Mouse (Mus musculus) midbrain, embryonic 15.5 days (tissue): ENCODE measurements at regions not wholly inside any gene's neighbourhood (a gene's known extent, or its start where the extent isn't known, plus 50 kb on each side); places are given as distances from the start of the nearest gene placed in this dataset.
A peak's percentile ranks its signal among the peaks of the same experiment; 100 is the strongest.

Experiments used
- ATAC-seq: fragments of 200-750 bp; cut with Nextera tagmentation; replicated peaks from 2 replicates; pipeline ENCODE4 v1.8.0; 2017; ENCODE audit warnings: moderate TSS enrichment
- H3K27ac ChIP-seq: fragments of 300-500 bp; sonication (generic); 2 replicates; pipeline ENCODE4 v1.5.1; 2015; ENCODE audit warnings: mild to moderate bottlenecking, inconsistent platforms
- H3K27me3 ChIP-seq: fragments of 300-500 bp; sonication (generic); replicated peaks from 2 replicates; pipeline ENCODE4 v1.6.1; 2015; ENCODE audit warnings: inconsistent platforms
- H3K36me3 ChIP-seq: fragments of 300-500 bp; sonication (generic); replicated peaks from 2 replicates; pipeline ENCODE4 v1.6.1; 2015; ENCODE audit warnings: inconsistent platforms
- H3K4me1 ChIP-seq: fragments of 300-500 bp; sonication (generic); 2 replicates; pipeline ENCODE4 v1.6.1; 2015; ENCODE audit warnings: inconsistent platforms
- H3K4me2 ChIP-seq: fragments of 300-500 bp; sonication (generic); 2 replicates; pipeline ENCODE4 v1.6.1; 2015; ENCODE audit warnings: inconsistent platforms, mild to moderate bottlenecking, moderate library complexity
- H3K4me3 ChIP-seq: fragments of 300-500 bp; sonication (generic); 2 replicates; pipeline ENCODE4 v1.5.1; 2015; ENCODE audit warnings: mild to moderate bottlenecking, inconsistent platforms
- H3K9ac ChIP-seq: fragments of 300-500 bp; sonication (generic); 2 replicates; pipeline ENCODE4 v1.6.1; 2015; ENCODE audit warnings: mild to moderate bottlenecking, inconsistent platforms
- H3K9me3 ChIP-seq: fragments of 300-500 bp; sonication (generic); 2 replicates; pipeline ENCODE4 v1.6.1; 2016; ENCODE audit warnings: inconsistent platforms
- WGBS: fragments of 180-500 bp; shearing (Covaris S2); methylation state at CpG from one replicate; pipeline ENCODE4 v1.1.7; 2015; ENCODE audit warnings: mixed read lengths; 5-methylcytosine and 5-hydroxymethylcytosine counted together

DNA sequence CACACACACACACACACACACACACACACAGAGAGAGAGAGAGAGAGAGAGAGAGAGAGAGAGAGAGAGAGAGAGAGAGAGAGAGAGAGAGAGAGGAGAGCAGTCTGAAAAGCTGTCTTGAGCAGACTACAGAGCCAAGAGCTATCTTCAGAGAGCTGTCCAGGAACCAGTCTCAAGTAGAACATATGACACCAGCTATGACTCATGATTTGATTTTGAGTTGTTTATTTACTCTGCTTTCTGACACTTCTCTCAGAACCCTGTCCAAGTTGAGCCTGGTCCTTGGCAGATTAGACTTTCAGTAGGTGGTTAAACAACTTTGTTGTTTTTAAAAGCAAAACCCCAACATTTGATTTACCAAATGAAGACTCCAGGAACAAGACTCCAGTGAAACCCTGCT is 420.8 kb upstream of the Lcorl start:
- H3K4me1 ChIP-seq = no peaks in the 10 kb centered on the region
- H3K9me3 ChIP-seq = no peaks in the 10 kb centered on the region
- no peak overlapping the region for H3K4me3 ChIP-seq
- no peak overlapping the region for H3K9ac ChIP-seq
- ATAC-seq = no peak
- no peaks in the 10 kb centered on the region for H3K27me3 ChIP-seq
- H3K27ac ChIP-seq = no peak overlapping the region
- H3K36me3 ChIP-seq = no peaks in the 10 kb centered on the region
- no peak overlapping the region for H3K4me2 ChIP-seq

DNA sequence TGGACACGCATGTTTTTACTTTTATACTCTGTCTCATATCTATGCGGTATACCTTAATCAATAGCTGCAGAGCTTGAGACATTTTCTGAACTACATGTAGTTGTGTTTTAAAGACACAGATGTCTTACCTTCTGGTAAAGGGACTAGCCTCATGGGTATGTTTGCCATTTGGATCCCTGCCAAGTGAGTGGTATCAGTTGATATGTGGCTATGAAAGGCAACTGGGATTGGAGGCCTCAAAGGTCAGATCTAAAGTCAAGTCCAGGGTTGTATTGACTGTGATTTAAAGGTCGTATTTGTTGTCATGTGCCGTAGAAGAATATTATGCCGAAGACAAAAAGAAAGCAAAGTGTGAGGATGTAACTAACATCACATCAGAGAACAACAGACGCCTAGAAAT is 399.3 kb upstream of the Lcorl start:
- H3K27me3 ChIP-seq = no peaks in the 10 kb centered on the region
- no peak overlapping the region for H3K4me3 ChIP-seq
- H3K9me3 ChIP-seq = no peaks in the 10 kb centered on the region
- no peak overlapping the region for H3K4me2 ChIP-seq
- H3K27ac ChIP-seq = no peak overlapping the region
- WGBS = 88% methylated on average over 6 of the region's 6 CpGs
- no peak for ATAC-seq
- H3K9ac ChIP-seq = no peak overlapping the region
- H3K4me1 ChIP-seq = no peaks in the 10 kb centered on the region
- H3K36me3 ChIP-seq = no peaks in the 10 kb centered on the region

DNA sequence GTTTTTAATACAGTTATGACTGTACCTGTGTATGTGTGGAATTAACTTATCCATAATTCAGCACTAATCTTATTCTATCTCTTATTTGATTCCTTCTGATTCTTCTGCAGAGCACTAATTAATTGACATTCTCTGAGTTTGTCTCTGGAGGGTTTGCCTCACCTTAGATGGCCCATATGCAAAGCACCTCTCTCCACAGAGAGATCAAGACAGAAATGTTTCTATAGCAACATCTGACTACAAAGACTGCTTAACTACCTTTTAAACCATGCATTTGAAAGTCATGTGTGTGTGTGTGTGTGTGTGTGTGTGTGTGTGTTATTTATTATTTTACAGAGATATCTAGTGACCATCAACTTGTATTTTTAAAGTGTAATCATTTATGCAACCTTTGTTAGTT is 396.5 kb upstream of the Lcorl start:
- Histone ChIP-seq H3K4me3 (no peak overlapping the region), H3K9ac (no peak overlapping the region), H3K27me3 (no peaks in the 10 kb centered on the region), H3K4me1 (no peaks in the 10 kb centered on the region), H3K27ac (no peak overlapping the region), H3K36me3 (no peaks in the 10 kb centered on the region), H3K9me3 (no peaks in the 10 kb centered on the region), H3K4me2 (no peak overlapping the region)
- no peak for ATAC-seq

DNA sequence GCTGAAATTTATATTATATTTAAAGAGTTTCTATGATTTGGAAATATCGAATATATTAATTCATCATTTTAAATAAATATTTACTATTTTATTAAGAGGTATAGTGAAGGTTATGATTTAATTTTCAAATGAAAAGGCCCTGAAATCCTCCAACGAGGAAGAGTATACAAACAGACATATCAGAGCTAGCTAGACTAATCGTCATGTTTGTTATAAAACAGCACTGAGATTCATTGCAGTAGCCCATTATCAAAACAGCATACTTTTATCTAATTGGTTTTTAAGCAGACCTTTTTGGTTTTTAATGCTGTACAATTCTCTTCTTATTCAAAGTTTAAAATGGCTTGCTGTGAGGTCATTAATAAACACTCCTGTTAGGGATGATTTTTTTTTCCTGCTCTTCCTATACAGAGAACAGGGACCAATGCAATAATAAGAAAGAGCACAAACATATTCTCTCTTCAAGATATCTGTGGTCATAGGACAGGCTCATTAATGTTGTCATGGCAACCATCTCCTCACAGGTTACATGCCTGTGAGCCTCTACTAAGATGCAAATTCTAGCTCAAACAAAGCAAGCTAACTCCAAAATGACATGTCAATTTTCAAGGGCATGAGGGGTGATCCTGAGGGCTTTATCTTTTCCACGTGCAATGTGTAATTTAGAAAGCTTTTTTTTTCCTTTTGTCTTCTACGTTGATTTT is 378.1 kb upstream of the Lcorl start:
- WGBS = 47% methylated on average over 5 of the region's 5 CpGs
- Histone ChIP-seq H3K9me3 (no peaks in the 10 kb centered on the region), H3K4me2 (no peak overlapping the region), H3K9ac (no peak overlapping the region), H3K36me3 (no peaks in the 10 kb centered on the region), H3K4me3 (no peak overlapping the region), H3K27me3 (no peaks in the 10 kb centered on the region), H3K4me1 (0 out of 2 replicates have a peak, but pooled peaks cover 3% of the 10 kb centered on the region), H3K27ac (peak overlapping the region; percentile 60)
- ATAC-seq = peak; percentile 96

DNA sequence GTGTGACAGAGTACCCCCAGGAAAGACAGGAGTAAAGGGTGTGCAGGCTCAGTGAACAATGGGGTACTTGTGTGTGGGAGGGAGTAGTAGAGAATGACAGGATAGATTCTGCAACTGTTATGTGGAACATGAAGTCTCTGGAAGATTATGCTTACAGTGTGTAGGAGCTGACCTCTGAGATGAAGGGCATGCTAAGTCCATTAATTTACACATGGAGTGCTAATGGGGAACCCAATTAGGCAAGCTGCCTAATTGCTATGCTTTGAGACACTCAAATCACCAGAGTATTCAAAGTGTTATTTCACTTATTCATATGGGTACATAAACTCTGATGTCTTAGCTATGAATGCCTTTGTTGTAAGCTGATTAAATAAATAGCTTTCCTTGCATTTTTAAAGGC is 375.4 kb upstream of the Lcorl start:
- Histone ChIP-seq H3K27me3 (no peaks in the 10 kb centered on the region), H3K4me2 (no peak overlapping the region), H3K9me3 (no peaks in the 10 kb centered on the region), H3K9ac (no peak overlapping the region), H3K27ac (no peak overlapping the region), H3K4me3 (no peak overlapping the region), H3K4me1 (0 out of 2 replicates have a peak, but pooled peaks cover 3% of the 10 kb centered on the region), H3K36me3 (no peaks in the 10 kb centered on the region)
- ATAC-seq = no peak

GRCm38 (mm10) chr5:46228667-46229066 is 371.3 kb upstream of the Lcorl start:
- WGBS = 73% methylated on average over 3 of the region's 3 CpGs
- H3K9me3 ChIP-seq = no peaks in the 10 kb centered on the region

GRCm38 (mm10) chr5:46212845-46213468 is 355.5 kb upstream of the Lcorl start:
- H3K27me3 ChIP-seq = no peaks in the 10 kb centered on the region
- no peaks in the 10 kb centered on the region for H3K36me3 ChIP-seq
- H3K4me3 ChIP-seq = no peak overlapping the region
- no peak overlapping the region for H3K9ac ChIP-seq
- H3K9me3 ChIP-seq = no peaks in the 10 kb centered on the region
- WGBS = 71% methylated on average over 4 of the region's 4 CpGs
- no peak overlapping the region for H3K4me2 ChIP-seq
- no peaks in the 10 kb centered on the region for H3K4me1 ChIP-seq
- ATAC-seq = no peak
- H3K27ac ChIP-seq = no peak overlapping the region

More at GRCm38 (mm10) chr5:46228667-46229066, 371.3 kb upstream of the Lcorl start:
- no peaks in the 10 kb centered on the region for H3K4me1 ChIP-seq
- ATAC-seq = no peak
- no peak overlapping the region for H3K27ac ChIP-seq
- H3K9ac ChIP-seq = no peak overlapping the region
- no peak overlapping the region for H3K4me2 ChIP-seq
- no peaks in the 10 kb centered on the region for H3K36me3 ChIP-seq
- H3K27me3 ChIP-seq = no peaks in the 10 kb centered on the region
- no peak overlapping the region for H3K4me3 ChIP-seq

- H3K9me3 ChIP-seq = no peaks in the 10 kb centered on the region
- H3K4me3 ChIP-seq = no peak overlapping the region
- H3K4me1 ChIP-seq = no peaks in the 10 kb centered on the region
- no peaks in the 10 kb centered on the region for H3K27me3 ChIP-seq
- 84% methylated on average over 2 of the region's 2 CpGs for WGBS
- no peak overlapping the region for H3K9ac ChIP-seq
- no peak overlapping the region for H3K4me2 ChIP-seq
- no peak for ATAC-seq
- no peak overlapping the region for H3K27ac ChIP-seq
- no peaks in the 10 kb centered on the region for H3K36me3 ChIP-seq
These were observed 351.7 kb upstream of the Lcorl start for GRCm38 (mm10) chr5:46209076-46209475.

DNA sequence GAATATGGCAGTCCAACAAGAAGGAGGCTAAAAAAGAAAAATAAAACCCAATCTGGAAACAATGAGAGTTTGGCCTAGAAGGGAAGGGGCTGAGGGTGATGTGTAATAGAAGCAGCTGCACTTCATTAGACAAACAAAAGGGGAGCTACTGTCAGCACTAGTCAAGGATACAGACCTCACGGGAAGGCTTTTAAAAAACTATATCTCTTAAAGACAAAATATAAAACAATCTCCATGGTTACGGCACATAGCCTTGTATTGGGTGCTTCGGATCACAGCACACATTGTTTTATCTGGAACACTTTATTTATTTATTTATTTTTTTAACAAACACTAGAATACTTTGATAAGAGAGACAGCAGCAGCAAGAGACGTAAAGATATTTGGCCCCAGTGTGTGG is 346.3 kb upstream of the Lcorl start:
- 0 out of 2 replicates have a peak, but pooled peaks have one; percentile 48 for ATAC-seq

DNA sequence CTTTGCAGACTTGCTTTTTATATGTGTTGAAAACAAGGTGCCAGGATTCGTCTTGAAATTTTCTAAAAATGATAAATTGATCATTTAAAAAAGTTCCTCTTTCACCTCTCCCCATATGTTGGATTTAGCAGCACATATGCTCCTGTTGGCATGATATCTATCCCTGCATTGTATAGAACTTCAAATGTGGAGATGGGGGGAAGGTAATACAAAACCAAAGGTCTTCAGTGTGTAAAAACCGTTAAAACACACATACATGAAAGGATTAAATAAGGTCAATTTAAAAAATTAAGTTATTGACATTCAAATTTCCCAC is 345.0 kb upstream of the Lcorl start:
- Histone ChIP-seq H3K36me3 (no peaks in the 10 kb centered on the region), H3K4me1 (0 out of 2 replicates have a peak, but pooled peaks cover 3% of the 10 kb centered on the region), H3K4me3 (no peak overlapping the region), H3K9me3 (no peaks in the 10 kb centered on the region), H3K27me3 (no peaks in the 10 kb centered on the region), H3K4me2 (no peak overlapping the region), H3K9ac (no peak overlapping the region), H3K27ac (0 out of 2 replicates have a peak overlapping the region, but pooled peaks have one; percentile 23)
- no peak for ATAC-seq
- 60% methylated on average over 2 of the region's 2 CpGs for WGBS

More for the DNA sequence above, 346.3 kb upstream of the Lcorl start:
- Histone ChIP-seq H3K9ac (no peak overlapping the region), H3K27me3 (no peaks in the 10 kb centered on the region), H3K4me2 (no peak overlapping the region), H3K4me3 (no peak overlapping the region), H3K27ac (no peak overlapping the region), H3K36me3 (no peaks in the 10 kb centered on the region), H3K4me1 (0 out of 2 replicates have a peak, but pooled peaks cover 3% of the 10 kb centered on the region), H3K9me3 (no peaks in the 10 kb centered on the region)
- WGBS = 68% methylated on average over 4 of the region's 4 CpGs

DNA sequence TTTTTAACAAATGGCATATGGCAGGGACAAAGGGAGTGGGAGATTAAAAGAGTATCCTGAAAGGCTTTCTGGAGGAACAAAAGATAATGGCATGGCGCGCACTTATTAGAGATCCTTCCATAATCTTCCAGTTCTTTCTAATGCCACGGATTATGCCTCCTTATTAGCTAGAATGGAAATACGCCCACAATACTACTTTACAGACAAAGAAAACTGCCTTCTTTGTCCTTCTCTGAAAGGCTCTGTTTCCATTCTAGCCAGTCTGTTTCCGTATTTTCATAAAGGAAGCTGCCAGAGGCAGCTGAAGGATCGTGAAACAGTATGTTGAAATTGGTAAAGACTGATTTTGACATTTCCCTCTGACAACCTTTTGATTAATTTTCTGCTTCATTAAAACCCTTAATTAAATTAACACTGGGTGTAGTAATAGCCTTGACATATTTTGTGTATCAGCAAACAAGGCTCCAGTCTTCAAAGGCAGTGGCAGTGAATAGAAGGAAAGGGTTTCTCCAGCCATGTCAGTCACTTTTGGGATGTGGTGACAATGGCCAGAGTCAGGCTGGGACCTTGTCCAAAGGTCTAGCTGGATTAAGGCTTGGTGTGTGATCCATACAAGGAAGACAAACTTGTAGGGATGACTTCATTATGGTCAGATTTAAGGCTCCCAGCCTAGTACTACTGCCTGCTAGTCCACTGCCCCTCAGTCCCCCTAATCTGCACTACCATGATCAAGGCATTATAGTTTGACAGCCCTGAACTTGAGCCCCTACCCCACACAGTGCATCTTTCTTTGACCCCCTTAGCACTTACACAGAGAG is 344.4 kb upstream of the Lcorl start:
- H3K27ac ChIP-seq = 0 out of 2 replicates have a peak overlapping the region, but pooled peaks have one; percentile 23
- WGBS = 15% methylated on average over 6 of the region's 6 CpGs
- H3K27me3 ChIP-seq = no peaks in the 10 kb centered on the region
- H3K9me3 ChIP-seq = no peaks in the 10 kb centered on the region
- H3K4me2 ChIP-seq = no peak overlapping the region
- H3K4me3 ChIP-seq = no peak overlapping the region
- ATAC-seq = peak; percentile 71
- H3K9ac ChIP-seq = no peak overlapping the region
- H3K4me1 ChIP-seq = 0 out of 2 replicates have a peak, but pooled peaks cover 3% of the 10 kb centered on the region
- H3K36me3 ChIP-seq = no peaks in the 10 kb centered on the region

DNA sequence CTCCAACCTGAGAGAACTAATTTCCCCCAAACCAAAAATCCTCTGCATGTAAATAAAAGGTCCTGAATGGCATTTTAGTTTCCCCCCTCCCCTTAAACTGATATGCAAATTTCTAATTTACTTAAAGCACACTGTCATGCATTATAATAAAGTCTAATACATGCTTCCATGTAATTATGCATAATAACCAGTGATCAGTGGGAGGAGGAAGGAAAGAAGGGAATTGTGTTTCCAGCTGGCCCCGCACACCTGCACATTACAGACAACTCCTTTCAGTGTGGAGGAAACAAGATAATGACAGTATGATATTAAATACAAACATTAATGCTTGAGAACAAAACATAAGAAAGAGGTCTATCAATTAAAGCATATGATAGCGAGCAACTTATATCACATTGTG is 329.5 kb upstream of the Lcorl start:
- 75% methylated on average over 2 of the region's 2 CpGs for WGBS
- Histone ChIP-seq H3K4me2 (no peak overlapping the region), H3K9me3 (no peaks in the 10 kb centered on the region), H3K36me3 (no peaks in the 10 kb centered on the region), H3K4me1 (no peaks in the 10 kb centered on the region), H3K9ac (no peak overlapping the region), H3K27ac (no peak overlapping the region), H3K27me3 (no peaks in the 10 kb centered on the region), H3K4me3 (no peak overlapping the region)
- no peak for ATAC-seq
